Mouse (Mus musculus) midbrain, embryonic 11.5 days (tissue): Measurements from ENCODE around the gene Nckipsd. TPM values are rescaled to one million over a fixed set of nuclear protein-coding genes. Genes with fewer than 3 reads are reported as not detected.

Source experiments
- ATAC-seq: fragments of 200-750 bp; cut with Nextera tagmentation; 2 replicates; pipeline ENCODE4 v1.8.0; 2017; ENCODE audit warnings: moderate TSS enrichment, moderate library complexity; ENCODE audit not compliant: low FRiP score
- DNase-seq: peaks from one replicate; pipeline ENCODE4 v3.0.0; 2015; ENCODE audit warnings: low spot score; ENCODE audit errors: missing footprints
- H3K27ac ChIP-seq: fragments of 300-500 bp; sonication (generic); 2 replicates; pipeline ENCODE4 v1.5.1; 2014; ENCODE audit warnings: low read depth, low read length
- H3K27me3 ChIP-seq: fragments of 300-500 bp; sonication (generic); 2 replicates; pipeline ENCODE4 v1.6.1; 2014; ENCODE audit warnings: mild to moderate bottlenecking, low read length, moderate library complexity, mixed read lengths; ENCODE audit not compliant: control insufficient read depth, insufficient read depth
- H3K36me3 ChIP-seq: fragments of 300-500 bp; sonication (generic); 2 replicates; pipeline ENCODE4 v1.6.1; 2014; ENCODE audit warnings: mild to moderate bottlenecking, low read length, moderate library complexity, mixed read lengths; ENCODE audit not compliant: control insufficient read depth, insufficient read depth
- H3K4me1 ChIP-seq: fragments of 300-500 bp; sonication (generic); 2 replicates; pipeline ENCODE4 v1.6.1; 2014; ENCODE audit warnings: low read length; ENCODE audit not compliant: control insufficient read depth, insufficient read depth
- H3K4me2 ChIP-seq: fragments of 300-500 bp; sonication (generic); 2 replicates; pipeline ENCODE4 v1.6.1; 2014; ENCODE audit warnings: mild to moderate bottlenecking, moderate library complexity
- H3K4me3 ChIP-seq: fragments of 300-500 bp; sonication (generic); 2 replicates; pipeline ENCODE4 v1.5.1; 2014; ENCODE audit warnings: low read depth, low read length
- H3K9ac ChIP-seq: fragments of 300-500 bp; sonication (generic); 2 replicates; pipeline ENCODE4 v1.6.1; 2014; ENCODE audit warnings: low read length
- H3K9me3 ChIP-seq: fragments of 300-500 bp; sonication (generic); 2 replicates; pipeline ENCODE4 v1.6.1; 2016; ENCODE audit warnings: low read length; ENCODE audit not compliant: control insufficient read depth
- WGBS: fragments of 180-500 bp; shearing (Covaris S2); extraction: QIAGEN DNeasy Blood & Tissue Kit; methylation state at CpG from one replicate; pipeline ENCODE4 v1.1.7; 2014; 5-methylcytosine and 5-hydroxymethylcytosine counted together
- polyA plus RNA-seq: library from polyadenylated mRNA; unstranded; fragments of >200 nt; fragmentation: Nextera tagmentation; extraction: Ambion mirVana; gene quantifications from 2 replicates; pipeline ENCODE4 v1.2.1, GENCODE M21; 2014

The Nckipsd gene
- polyA plus RNA-seq, 1 experiment from 2014 or later = 8.3 TPM

GRCm38 (mm10) chr9:108795762-108796161 is 12.4 kb upstream of the Nckipsd start:
- H3K4me3 ChIP-seq = no peak overlapping the region

GRCm38 (mm10) chr9:108796351-108796981 is 11.7 kb upstream of the Nckipsd start:
- no peak overlapping the region for H3K9ac ChIP-seq
- H3K4me3 ChIP-seq = no peak overlapping the region
- WGBS = 71% methylated on average over 4 of the region's 4 CpGs
- peaks cover 21% of the 10 kb centered on the region for H3K4me1 ChIP-seq
- no peaks in the 10 kb centered on the region for H3K9me3 ChIP-seq
- H3K27me3 ChIP-seq = no peaks in the 10 kb centered on the region
- DNase-seq (no peak), ATAC-seq (no peak)
- peaks cover 22% of the 10 kb centered on the region for H3K36me3 ChIP-seq
- no peak overlapping the region for H3K4me2 ChIP-seq
- no peak overlapping the region for H3K27ac ChIP-seq

More at GRCm38 (mm10) chr9:108795762-108796161, 12.4 kb upstream of the Nckipsd start:
- WGBS = 36% methylated on average over 11 of the region's 11 CpGs
- H3K4me2 ChIP-seq = no peak overlapping the region
- H3K36me3 ChIP-seq = peaks cover 19% of the 10 kb centered on the region
- no peak overlapping the region for H3K27ac ChIP-seq
- ATAC-seq (0 out of 2 replicates have a peak, but pooled peaks have one; percentile 58), DNase-seq (no peak)
- H3K27me3 ChIP-seq = no peaks in the 10 kb centered on the region
- no peak overlapping the region for H3K9ac ChIP-seq
- no peaks in the 10 kb centered on the region for H3K9me3 ChIP-seq
- peaks cover 21% of the 10 kb centered on the region for H3K4me1 ChIP-seq

GRCm38 (mm10) chr9:108797477-108797876 is 10.7 kb upstream of the Nckipsd start:
- no peak overlapping the region for H3K4me3 ChIP-seq
- DNase-seq (no peak), ATAC-seq (no peak)
- peaks cover 25% of the 10 kb centered on the region for H3K36me3 ChIP-seq
- no peaks in the 10 kb centered on the region for H3K27me3 ChIP-seq
- WGBS = 88% methylated on average over 7 of the region's 7 CpGs
- no peaks in the 10 kb centered on the region for H3K9me3 ChIP-seq
- peaks cover 19% of the 10 kb centered on the region for H3K4me1 ChIP-seq
- no peak overlapping the region for H3K4me2 ChIP-seq
- H3K27ac ChIP-seq = no peak overlapping the region
- H3K9ac ChIP-seq = no peak overlapping the region

GRCm38 (mm10) chr9:108798508-108799075 is 9.6 kb upstream of the Nckipsd start:
- WGBS = 91% methylated on average over 5 of the region's 5 CpGs
- Histone ChIP-seq H3K4me1 (peaks cover 14% of the 10 kb centered on the region), H3K4me3 (no peak overlapping the region), H3K27ac (no peak overlapping the region), H3K9ac (no peak overlapping the region), H3K27me3 (no peaks in the 10 kb centered on the region), H3K4me2 (no peak overlapping the region), H3K9me3 (no peaks in the 10 kb centered on the region), H3K36me3 (peaks cover 25% of the 10 kb centered on the region)
- ATAC-seq = no peak
- DNase-seq = no peak

GRCm38 (mm10) chr9:108799564-108799963 is 8.6 kb upstream of the Nckipsd start:
- Histone ChIP-seq H3K4me1 (peaks cover 10% of the 10 kb centered on the region), H3K27me3 (no peaks in the 10 kb centered on the region), H3K4me3 (no peak overlapping the region), H3K9ac (no peak overlapping the region), H3K9me3 (no peaks in the 10 kb centered on the region), H3K4me2 (no peak overlapping the region), H3K27ac (no peak overlapping the region), H3K36me3 (peaks cover 30% of the 10 kb centered on the region)
- WGBS = 93% methylated on average over 3 of the region's 3 CpGs
- DNase-seq (no peak), ATAC-seq (no peak)

- Histone ChIP-seq H3K36me3 (peaks cover 27% of the 10 kb centered on the region), H3K9ac (no peak overlapping the region), H3K9me3 (no peaks in the 10 kb centered on the region), H3K27me3 (no peaks in the 10 kb centered on the region), H3K4me2 (no peak overlapping the region), H3K27ac (no peak overlapping the region), H3K4me1 (peaks cover 5% of the 10 kb centered on the region; the same call in 1 of the 2 replicates), H3K4me3 (no peak overlapping the region)
- ATAC-seq (no peak), DNase-seq (no peak)
- WGBS = 86% methylated on average over 8 of the region's 8 CpGs
These were observed 2.4 kb upstream of the Nckipsd start for GRCm38 (mm10) chr9:108805768-108806167.

GRCm38 (mm10) chr9:108806379-108806778 is 1.8 kb upstream of the Nckipsd start:
- Histone ChIP-seq H3K9me3 (no peaks in the 10 kb centered on the region), H3K4me3 (no peak overlapping the region), H3K4me1 (peaks cover 5% of the 10 kb centered on the region; the same call in 1 of the 2 replicates), H3K27me3 (no peaks in the 10 kb centered on the region), H3K36me3 (peaks cover 24% of the 10 kb centered on the region), H3K27ac (no peak overlapping the region), H3K9ac (no peak overlapping the region), H3K4me2 (no peak overlapping the region)
- DNase-seq (no peak), ATAC-seq (no peak)

GRCm38 (mm10) chr9:108806831-108807230 is 1.3 kb upstream of the Nckipsd start:
- Histone ChIP-seq H3K9me3 (no peaks in the 10 kb centered on the region), H3K4me3 (no peak overlapping the region), H3K9ac (no peak overlapping the region), H3K27ac (no peak overlapping the region), H3K4me2 (no peak overlapping the region), H3K27me3 (no peaks in the 10 kb centered on the region), H3K36me3 (peaks cover 27% of the 10 kb centered on the region), H3K4me1 (peaks cover 5% of the 10 kb centered on the region; the same call in 1 of the 2 replicates)
- ATAC-seq = no peak
- WGBS = 96% methylated on average over 1 of the region's 1 CpGs
- DNase-seq = no peak

- no peak; the same call in none of the 2 replicates for ATAC-seq
- no peak for DNase-seq
- no peak overlapping the region for H3K4me3 ChIP-seq
- peaks cover 27% of the 10 kb centered on the region for H3K36me3 ChIP-seq
- no peak overlapping the region for H3K4me2 ChIP-seq
- WGBS = 68% methylated on average over 5 of the region's 5 CpGs
- H3K27me3 ChIP-seq = no peaks in the 10 kb centered on the region
- H3K4me1 ChIP-seq = peaks cover 5% of the 10 kb centered on the region; the same call in 1 of the 2 replicates
- no peaks in the 10 kb centered on the region for H3K9me3 ChIP-seq
- H3K27ac ChIP-seq = no peak overlapping the region
- H3K9ac ChIP-seq = no peak overlapping the region
These were observed 494 bp upstream of the Nckipsd start for GRCm38 (mm10) chr9:108807674-108808073.
